Mouse (Mus musculus): ENCODE data around the gene Musk.

- no peak for TF ChIP-seq CTCF (IDR thresholded peaks at IDR 0.05; ENCODE audit: borderline replicate concordance, insufficient read depth, low read depth, low read length)
- no peak for TF ChIP-seq POLR2A (IDR thresholded peaks at IDR 0.05; ENCODE audit: borderline replicate concordance, insufficient read depth, low read length)
Observed at GRCm38 (mm10) chr4:58271504-58272162, 14.1 kb upstream of the Musk start.
